Mouse (Mus musculus) heart, postnatal 10 days (tissue): ENCODE results near the gene Fktn. TPM values are rescaled to one million over a fixed set of nuclear protein-coding genes. Genes with fewer than 3 reads are reported as not detected.
A peak's percentile ranks its signal among the peaks of the same experiment; 100 is the strongest.
"Not testable (repeated sequence)": the region's sequence is repeated elsewhere in the genome, so short reads cannot be mapped to it uniquely, and the experiment has no call there.

ENCODE experiments used
- DNase-seq, 2 experiments: peaks; one replicate each; pipeline ENCODE4 v3.0.0; 2021
- intact Hi-C: fragments of 180-260 bp; cut with DNase I; formaldehyde crosslinking; loops from one replicate; pipeline ENCODE4 v1.15.1; 2025
- total RNA-seq, 2 experiments: library from RNA; stranded (reverse); gene quantifications; 2 replicates each; pipeline ENCODE4 v1.2.3; 2021

Gene Fktn
- total RNA-seq = 10 to 100 TPM; 13.1 to 15.0 TPM

GRCm38 (mm10) chr4:53713704-53714050 lies at the start of gene Fktn:
Gene Fktn, plus strand, starts transcription at chr4:53713998.
- no peak for DNase-seq
- intact Hi-C loops = no loop called here

- DNase-seq = no peak
- intact Hi-C loops = no loop called here
Observed at GRCm38 (mm10) chr4:53682092-53682491, 31.7 kb upstream of the Fktn start.

- intact Hi-C loops = no loop called here
- no peak for DNase-seq
Observed at GRCm38 (mm10) chr4:53688965-53689364, 24.8 kb upstream of the Fktn start.

- DNase-seq = no peak
- intact Hi-C loops = no loop called here
Observed at GRCm38 (mm10) chr4:53691418-53691817, 22.4 kb upstream of the Fktn start.

- intact Hi-C loops = not testable (repeated sequence)
Observed at GRCm38 (mm10) chr4:53709166-53709565, 4.6 kb upstream of the Fktn start.

GRCm38 (mm10) chr4:53710021-53710420 lies 3.8 kb upstream of the Fktn start:
- intact Hi-C loops = no loop called here
- DNase-seq = no peak

More at GRCm38 (mm10) chr4:53709166-53709565, 4.6 kb upstream of the Fktn start:
- DNase-seq = not testable (repeated sequence)

GRCm38 (mm10) chr4:53710555-53711328 lies 3.1 kb upstream of the Fktn start:
- intact Hi-C loops = no loop called here
- no peak for DNase-seq

- peak; percentile 93 to 94 for DNase-seq
- intact Hi-C loops = no loop called here
Observed at GRCm38 (mm10) chr4:53714051-53714814, 435 bp downstream of the Fktn start.

- intact Hi-C loops = no loop called here
Observed at GRCm38 (mm10) chr4:53715977-53716376, 2.2 kb downstream of the Fktn start.

GRCm38 (mm10) chr4:53717546-53717945 lies 3.7 kb downstream of the Fktn start:
- intact Hi-C loops = no loop called here
- no peak for DNase-seq

More at GRCm38 (mm10) chr4:53715977-53716376, 2.2 kb downstream of the Fktn start:
- DNase-seq = no peak

GRCm38 (mm10) chr4:53718261-53718660 lies 4.5 kb downstream of the Fktn start:
- intact Hi-C loops = no loop called here
- DNase-seq = peak in 1 of 2 experiments; percentile 17

- intact Hi-C loops = no loop called here
- DNase-seq = no peak
Observed at GRCm38 (mm10) chr4:53722506-53722905, 8.7 kb downstream of the Fktn start.

GRCm38 (mm10) chr4:53726100-53726499 lies 12.3 kb downstream of the Fktn start:
- DNase-seq, intact Hi-C loops: not testable (repeated sequence)

- intact Hi-C loops = no loop called here
Observed at GRCm38 (mm10) chr4:53728121-53728520, 14.3 kb downstream of the Fktn start.

GRCm38 (mm10) chr4:53738956-53739616 lies 25.3 kb downstream of the Fktn start:
- peak; percentile 69 to 78 for DNase-seq

More at GRCm38 (mm10) chr4:53728121-53728520, 14.3 kb downstream of the Fktn start:
- DNase-seq = no peak

GRCm38 (mm10) chr4:53749831-53750230 lies 36.0 kb downstream of the Fktn start:
- no peak for DNase-seq
- intact Hi-C loops = no loop called here

More at GRCm38 (mm10) chr4:53738956-53739616, 25.3 kb downstream of the Fktn start:
- intact Hi-C loops = loop anchor here (1.0 to 5.0 kb wide), 2 partner anchors 106 to 178 kb away; no protein-coding TSS in a partner anchor

- intact Hi-C loops = no loop called here
- peak; percentile 17 to 25 for DNase-seq
Observed at GRCm38 (mm10) chr4:53750391-53751120, 36.8 kb downstream of the Fktn start.

GRCm38 (mm10) chr4:53757030-53757429 lies 43.2 kb downstream of the Fktn start:
- DNase-seq = no peak
- intact Hi-C loops = no loop called here

GRCm38 (mm10) chr4:53758764-53759163 lies 45.0 kb downstream of the Fktn start:
- intact Hi-C loops = no loop called here
- DNase-seq = no peak

- no peak for DNase-seq
- intact Hi-C loops = no loop called here
Observed at GRCm38 (mm10) chr4:53759678-53760077, 45.9 kb downstream of the Fktn start.
